Mouse (Mus musculus) liver, adult 2 months (tissue): Measurements from ENCODE around the gene Arnt2.

ENCODE experiments used
- CTCF ChIP-seq: fragments of 200-500 bp; IDR thresholded peaks from 2 replicates; pipeline ENCODE4 v1.5.1; 2011; ENCODE audit warnings: low read depth, low read length, control low read depth
- POLR2A ChIP-seq: fragments of 200-500 bp; IDR thresholded peaks from 2 replicates; pipeline ENCODE4 v1.6.1; 2011; ENCODE audit warnings: low read length, control low read depth; ENCODE audit not compliant: insufficient read depth; ENCODE audit errors: extremely low read depth

DNA sequence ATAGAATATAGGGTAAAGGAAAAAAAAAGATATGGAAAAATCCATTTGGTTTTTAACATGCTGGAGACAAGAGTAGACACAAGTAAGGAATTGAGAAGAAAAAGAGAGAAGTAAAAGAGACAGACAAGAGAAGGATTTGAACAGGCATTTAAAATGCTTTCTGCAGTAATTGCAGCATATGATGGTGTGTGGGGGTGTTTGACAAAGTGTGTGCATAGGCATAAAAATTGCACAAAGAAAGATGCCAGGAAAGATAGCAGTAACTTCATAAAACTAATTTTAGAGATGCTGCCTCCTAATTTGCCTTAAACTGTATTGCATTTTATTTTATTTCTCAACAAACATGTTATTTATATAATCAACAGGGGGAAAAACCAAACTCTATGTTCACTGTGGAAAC is 41.7 kb upstream of the Arnt2 start:
- TF ChIP-seq POLR2A = no peak
- TF ChIP-seq CTCF = no peak
